Mouse (Mus musculus) T-helper 2 cell (primary cell): ENCODE results near the gene Cdh13.

Source experiments
- in situ Hi-C: fragments of 300-600 bp; cut with MboI, MseI; formaldehyde crosslinking; loops from one replicate; pipeline ENCODE4 v1.15.1; 2025; ENCODE audit warnings: high pct_unique_total_duplicates

Cdh13 gene

GRCm38 (mm10) chr8:118565186-118565585 lies 281.7 kb downstream of the Cdh13 start:
- in situ Hi-C loops = no loop called here

GRCm38 (mm10) chr8:118565887-118566747 lies 282.6 kb downstream of the Cdh13 start:
- in situ Hi-C loops = no loop called here

- in situ Hi-C loops = no loop called here
These were observed 285.8 kb downstream of the Cdh13 start for GRCm38 (mm10) chr8:118569366-118569765.

- in situ Hi-C loops = no loop called here
These were observed 297.7 kb downstream of the Cdh13 start for GRCm38 (mm10) chr8:118581256-118581655.

GRCm38 (mm10) chr8:118582185-118582584 lies 298.7 kb downstream of the Cdh13 start:
- in situ Hi-C loops = no loop called here

GRCm38 (mm10) chr8:118587981-118588380 lies 304.4 kb downstream of the Cdh13 start:
- in situ Hi-C loops = no loop called here

- in situ Hi-C loops = no loop called here
These were observed 313.3 kb downstream of the Cdh13 start for GRCm38 (mm10) chr8:118596816-118597215.

GRCm38 (mm10) chr8:118601376-118601775 lies 317.8 kb downstream of the Cdh13 start:
- in situ Hi-C loops = no loop called here

- in situ Hi-C loops = no loop called here
These were observed 318.5 kb downstream of the Cdh13 start for GRCm38 (mm10) chr8:118602074-118602473.

- in situ Hi-C loops = no loop called here
These were observed 328.0 kb downstream of the Cdh13 start for GRCm38 (mm10) chr8:118611551-118611950.

GRCm38 (mm10) chr8:118618195-118618594 lies 334.7 kb downstream of the Cdh13 start:
- in situ Hi-C loops = no loop called here

- in situ Hi-C loops = no loop called here
These were observed 342.9 kb downstream of the Cdh13 start for GRCm38 (mm10) chr8:118626425-118626824.

GRCm38 (mm10) chr8:118627737-118628136 lies 344.2 kb downstream of the Cdh13 start:
- in situ Hi-C loops = no loop called here

GRCm38 (mm10) chr8:118628702-118629101 lies 345.2 kb downstream of the Cdh13 start:
- in situ Hi-C loops = no loop called here

GRCm38 (mm10) chr8:118635296-118636060 lies 351.9 kb downstream of the Cdh13 start:
- in situ Hi-C loops = no loop called here

- in situ Hi-C loops = no loop called here
These were observed 356.1 kb downstream of the Cdh13 start for GRCm38 (mm10) chr8:118639606-118640005.

- in situ Hi-C loops = no loop called here
These were observed 358.3 kb downstream of the Cdh13 start for GRCm38 (mm10) chr8:118641799-118642198.

- in situ Hi-C loops = no loop called here
These were observed 365.4 kb downstream of the Cdh13 start for GRCm38 (mm10) chr8:118648801-118649537.

GRCm38 (mm10) chr8:118649981-118650380 lies 366.4 kb downstream of the Cdh13 start:
- in situ Hi-C loops = no loop called here

- in situ Hi-C loops = no loop called here
These were observed 378.7 kb downstream of the Cdh13 start for GRCm38 (mm10) chr8:118662001-118662829.

GRCm38 (mm10) chr8:118665081-118665480 lies 381.5 kb downstream of the Cdh13 start:
- in situ Hi-C loops = no loop called here
